Mouse (Mus musculus) spleen, adult 10 weeks (tissue): Measurements from ENCODE around the gene Homez. TPM values are rescaled to one million over a fixed set of nuclear protein-coding genes. Genes with fewer than 3 reads are reported as not detected.

Experiments used
- polyA plus RNA-seq: library from polyadenylated mRNA; stranded (reverse); fragments of 350-450 nt; fragmentation: Illumina TruSeq; extraction: RNeasy Lipid Tissue Mini Kit (QIAGEN cat#74804); gene quantifications from one replicate; pipeline ENCODE4 v1.2.3, GENCODE M21; 2015; ENCODE audit warnings: low replicate concordance; ENCODE audit not compliant: insufficient read depth

The Homez gene
- 5.4 TPM for polyA plus RNA-seq

GRCm38 (mm10) chr14:54870861-54871260 lies at the start of gene Homez:
Gene Homez (minus strand): TSS chr14:54870961.

DNA sequence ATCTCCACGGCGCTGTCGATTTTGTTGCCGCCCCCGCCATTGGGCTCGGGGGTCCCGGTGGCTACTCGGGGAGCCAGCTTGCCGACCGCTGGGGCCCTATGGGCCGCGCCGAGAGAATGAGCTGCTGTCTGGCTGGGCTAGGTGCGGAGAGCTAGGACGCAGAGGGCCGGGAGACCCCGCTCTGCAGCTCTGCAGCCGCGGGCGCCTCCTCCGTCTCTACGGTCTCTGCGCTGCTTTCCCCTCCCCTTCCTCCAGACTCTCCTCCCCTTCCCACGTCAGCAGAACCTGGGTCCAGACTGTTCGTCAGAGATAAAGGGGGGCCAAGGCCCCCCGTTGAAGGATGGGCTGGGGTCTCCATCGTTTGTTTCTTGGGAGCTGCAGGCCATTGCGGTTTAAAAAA lies 42.1 kb upstream of the Homez start, which contains the start of gene Slc22a17:
Gene Slc22a17 (minus strand): TSS at position 247 of the 400 bp plus-strand sequence.

GRCm38 (mm10) chr14:54892200-54892599 lies 21.4 kb upstream of the Homez start, which contains the start of gene Pabpn1:
Gene Pabpn1 (plus strand): TSS chr14:54892500.

GRCm38 (mm10) chr14:54883154-54884021 lies 12.6 kb upstream of the Homez start, which contains the start of the genes Bcl2l2 and Gm20521:
Gene Bcl2l2 (plus strand): TSS chr14:54883377.
Gene Gm20521 (plus strand): TSS chr14:54883441.

GRCm38 (mm10) chr14:54877048-54877715 lies 6.4 kb upstream of the Homez start, which contains the start of gene Ppp1r3e:
Gene Ppp1r3e (minus strand): TSS chr14:54877550.

GRCm38 (mm10) chr14:54813991-54814390 lies 56.8 kb downstream of the Homez start, which contains the start of gene Rnf212b:
Gene Rnf212b (plus strand): TSS chr14:54814141.

Other genes with a start within 250 kb of the Homez start
- gene Psmb11, start 249.5 kb downstream of the Homez start, polyA plus RNA-seq: not detected
- gene Gm17606, start 230.0 kb downstream of the Homez start, polyA plus RNA-seq: not detected
- 1.2 TPM for gene Cdh24, start 229.6 kb downstream of the Homez start, polyA plus RNA-seq
- gene 1700123O20Rik, start 184.7 kb downstream of the Homez start, polyA plus RNA-seq: 39.1 TPM
- gene Acin1, start 184.0 kb downstream of the Homez start, polyA plus RNA-seq: 429 TPM
- gene Gm29776, start 172.1 kb downstream of the Homez start, polyA plus RNA-seq: not detected
- gene Cebpe, start 158.8 kb downstream of the Homez start, polyA plus RNA-seq: not detected
- 6.3 TPM for gene Slc7a8, start 89.0 kb downstream of the Homez start, polyA plus RNA-seq
- not detected for gene Rnf212b, start 56.8 kb downstream of the Homez start, polyA plus RNA-seq
- 10.9 TPM for gene Ppp1r3e, start 6.6 kb upstream of the Homez start, polyA plus RNA-seq
- gene Bcl2l2, start 12.4 kb upstream of the Homez start, polyA plus RNA-seq: 16.2 TPM
- not detected for gene Gm20521, start 12.5 kb upstream of the Homez start, polyA plus RNA-seq
- 254 TPM for gene Pabpn1, start 21.5 kb upstream of the Homez start, polyA plus RNA-seq
- gene Slc22a17, start 42.2 kb upstream of the Homez start, polyA plus RNA-seq: 2.9 TPM
- 0.65 TPM for gene Efs, start 55.2 kb upstream of the Homez start, polyA plus RNA-seq
- not detected for gene Il25, start 61.7 kb upstream of the Homez start, polyA plus RNA-seq
- gene Cmtm5, start 65.3 kb upstream of the Homez start, polyA plus RNA-seq: not detected
- gene Myh6, start 96.0 kb upstream of the Homez start, polyA plus RNA-seq: not detected
- not detected for gene Gm17428, start 106.0 kb upstream of the Homez start, polyA plus RNA-seq
- gene Myh7, start 123.7 kb upstream of the Homez start, polyA plus RNA-seq: not detected
- gene Ngdn, start 144.5 kb upstream of the Homez start, polyA plus RNA-seq: 57.4 TPM
- gene Zfhx2, start 221.4 kb upstream of the Homez start, polyA plus RNA-seq: 2.8 TPM
- gene Thtpa, start 223.8 kb upstream of the Homez start, polyA plus RNA-seq: 10.9 TPM
- gene Ap1g2, start 235.6 kb upstream of the Homez start, polyA plus RNA-seq: 75.5 TPM
- 0.19 TPM for gene Jph4, start 246.0 kb upstream of the Homez start, polyA plus RNA-seq